Mouse (Mus musculus): ENCODE results near the gene 6330409D20Rik. TPM values are rescaled to one million over a fixed set of nuclear protein-coding genes. Genes with fewer than 3 reads are reported as not detected.

The 6330409D20Rik gene
- total RNA-seq, 2 experiments from 2014 or later, result not detected

DNA sequence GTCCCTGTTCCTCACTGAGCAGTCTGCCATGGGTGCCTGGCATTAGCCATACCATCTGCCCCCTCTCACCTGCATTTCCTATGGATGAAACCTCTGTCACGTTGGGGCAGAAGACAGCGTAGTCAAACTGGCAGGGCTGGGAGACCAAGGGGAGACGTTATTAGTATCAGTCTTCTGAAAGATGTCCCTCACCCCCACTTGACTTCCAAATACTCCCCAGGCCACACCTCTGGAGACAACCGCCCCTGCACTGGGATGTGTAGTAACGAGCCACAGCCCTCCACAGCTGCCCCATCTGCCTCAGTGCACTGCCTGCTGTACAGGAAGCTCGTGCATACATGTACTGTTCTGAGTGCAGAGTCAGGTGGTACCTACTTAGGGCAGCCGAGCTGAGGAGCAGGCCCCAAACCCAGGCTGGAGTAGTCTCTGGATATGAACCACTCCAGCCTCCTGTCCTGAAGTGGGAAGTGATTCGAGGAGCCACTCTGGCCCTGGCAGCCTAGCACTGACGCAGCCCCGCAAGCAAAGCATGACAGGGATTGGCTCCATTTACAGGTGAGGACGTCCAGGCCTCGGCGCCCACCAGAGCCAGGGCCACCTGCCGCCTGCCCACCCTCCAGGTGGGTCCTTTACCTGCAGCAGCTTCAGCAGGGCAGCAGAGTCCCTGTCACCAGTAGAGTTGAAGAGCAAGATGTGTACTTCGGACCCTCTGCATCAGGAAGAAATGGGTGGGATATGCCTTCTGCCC, 56.0 kb downstream of the 6330409D20Rik start:
- no peak for TF ChIP-seq CTCF (IDR thresholded peaks at IDR 0.05)
- Histone ChIP-seq H3K27ac (no peak overlapping the region), H3K4me3 (no peak overlapping the region)
- intact Hi-C loops (cut with DNase I), result no loop called here
- no peak for DNase-seq

DNA sequence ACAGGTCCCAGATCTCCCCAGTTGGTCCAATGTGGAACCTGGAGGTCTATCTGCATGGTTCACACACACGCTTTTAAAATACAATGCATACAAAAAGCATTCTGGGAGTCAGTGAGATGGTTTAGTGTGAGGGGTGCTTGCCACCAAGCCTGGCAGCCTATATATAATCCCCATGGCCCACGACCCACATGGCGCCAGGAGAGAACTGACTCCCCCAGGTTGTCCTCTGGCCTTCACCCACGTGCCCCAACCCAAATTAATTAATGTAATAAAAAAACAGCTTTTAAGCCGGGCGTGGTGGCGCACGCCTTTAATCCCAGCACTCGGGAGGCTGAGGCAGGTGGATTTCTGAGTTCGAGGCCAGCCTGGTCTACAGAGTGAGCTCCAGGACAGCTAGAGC, 57.1 kb downstream of the 6330409D20Rik start:
- intact Hi-C loops (cut with DNase I), result no loop called here
- peak overlapping the region; percentile 46; the same call in 1 of the 2 replicates for H3K27ac ChIP-seq
- no peak overlapping the region for H3K4me3 ChIP-seq
- no peak for TF ChIP-seq CTCF (IDR thresholded peaks at IDR 0.05)
- DNase-seq, result no peak

DNA sequence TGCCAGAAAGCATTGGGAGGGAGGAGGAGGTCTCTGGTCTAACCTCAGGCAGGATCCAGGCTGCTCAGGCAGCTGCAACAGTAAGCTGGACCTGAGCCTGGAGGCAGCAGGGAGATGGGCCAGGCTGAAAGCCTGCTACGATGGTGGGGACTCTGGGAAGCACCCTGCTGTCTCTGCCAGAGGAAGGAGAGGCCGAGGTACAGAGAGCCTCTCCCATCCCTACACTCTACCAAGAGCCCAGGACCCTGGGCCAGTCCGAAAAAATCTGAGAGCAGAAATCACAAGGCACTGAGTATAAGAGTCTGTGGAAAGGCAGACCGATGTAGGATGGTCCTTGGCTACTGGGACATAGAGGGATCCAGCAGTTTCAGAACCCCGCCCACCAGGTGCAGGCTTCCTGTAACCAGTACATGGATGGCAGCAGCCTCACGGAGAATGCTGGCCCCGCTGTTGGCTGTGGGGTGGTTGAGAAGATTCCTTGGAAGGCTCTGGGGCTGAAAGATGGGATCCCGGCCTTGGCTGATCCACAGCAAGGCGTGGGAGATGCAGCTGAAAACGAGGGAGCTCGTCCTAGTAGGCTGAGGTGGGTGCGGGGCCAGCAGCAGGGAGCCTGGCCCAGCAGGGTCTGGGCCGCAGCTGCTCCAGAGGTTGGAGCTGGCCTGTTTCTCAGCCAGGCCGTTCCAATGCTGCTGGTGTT, 57.9 kb downstream of the 6330409D20Rik start:
- intact Hi-C loops (cut with DNase I), result no loop called here
- TF ChIP-seq CTCF (IDR thresholded peaks at IDR 0.05), result no peak
- DNase-seq, result peak; percentile 63
- Histone ChIP-seq H3K27ac (peak overlapping the region; percentile 46), H3K4me3 (no peak overlapping the region)

Small RNA genes lying within 50 kb of the gene (microRNA-seq; reads per million reads assigned to microRNA genes)
- gene Mir2861 (not detected), gene Mir3960 (not detected), gene Mir8093 (not detected)

Other genes starting within 250 kb of the 6330409D20Rik start
- 1 to 10 TPM; 1.8 to 3.1 TPM for gene Fam102a, start 205.7 kb downstream of the 6330409D20Rik start, total RNA-seq (2021)
- gene Dpm2, start 170.2 kb downstream of the 6330409D20Rik start, total RNA-seq (2021), result 10 to 100 TPM; 11.1 to 14.1 TPM
- gene Pip5kl1, start 166.2 kb downstream of the 6330409D20Rik start, total RNA-seq (2021), result not detected
- gene 9430097D07Rik, start 165.3 kb downstream of the 6330409D20Rik start, total RNA-seq (2021), result not detected
- 10 to 100 TPM in 1 of 2 experiments, 1 to 10 TPM in 1; 8.7 to 21.6 TPM for gene St6galnac4, start 153.9 kb downstream of the 6330409D20Rik start, total RNA-seq (2021)
- 10 to 100 TPM; 46.8 to 56.5 TPM for gene St6galnac6, start 141.3 kb downstream of the 6330409D20Rik start, total RNA-seq (2021)
- gene Ak1, start 119.3 kb downstream of the 6330409D20Rik start, total RNA-seq (2021), result 1,000 to 10,000 TPM; 1,555 to 1,869 TPM
- gene Eng, start 94.4 kb downstream of the 6330409D20Rik start, total RNA-seq (2021), result 10 to 100 TPM; 26.5 to 38.8 TPM
- 1 to 10 TPM; 5.9 to 6.9 TPM for gene Fpgs, start 36.9 kb downstream of the 6330409D20Rik start, total RNA-seq (2021)
- 10 to 100 TPM; 20.2 to 22.0 TPM for gene Cdk9, start 27.9 kb downstream of the 6330409D20Rik start, total RNA-seq (2021)
- 10 to 100 TPM in 1 of 2 experiments, 1 to 10 TPM in 1; 4.4 to 12.0 TPM for gene Sh2d3c, start 20.0 kb downstream of the 6330409D20Rik start, total RNA-seq (2021)
- gene Tor2a, start 16.2 kb upstream of the 6330409D20Rik start, total RNA-seq (2021), result 1 to 10 TPM; 3.7 to 4.9 TPM
- not detected for gene Ttc16, start 34.6 kb upstream of the 6330409D20Rik start, total RNA-seq (2021)
- 1 to 10 TPM; 1.3 to 2.5 TPM for gene Ptrh1, start 34.8 kb upstream of the 6330409D20Rik start, total RNA-seq (2021)
- not detected for gene Cfap157, start 43.4 kb upstream of the 6330409D20Rik start, total RNA-seq (2021)
- gene Stxbp1, start 106.2 kb upstream of the 6330409D20Rik start, total RNA-seq (2021), result 1 to 10 TPM; 2.0 to 3.9 TPM
- 1 to 10 TPM; 4.8 to 7.2 TPM for gene Fam129b, start 135.1 kb upstream of the 6330409D20Rik start, total RNA-seq (2021)
- 10 to 100 TPM; 80.6 to 90.3 TPM for gene Rpl12, start 220.5 kb upstream of the 6330409D20Rik start, total RNA-seq (2021)
- 10 to 100 TPM in 1 of 2 experiments, 1 to 10 TPM in 1; 9.9 to 14.1 TPM for gene Lrsam1, start 220.6 kb upstream of the 6330409D20Rik start, total RNA-seq (2021)
- 10 to 100 TPM in 1 of 2 experiments, 1 to 10 TPM in 1; 8.1 to 11.2 TPM for gene Slc2a8, start 241.1 kb upstream of the 6330409D20Rik start, total RNA-seq (2021)

Measured in gastrocnemius, adult 2 months (tissue).